Mouse (Mus musculus) erythroblast, adult 5-6 weeks (primary cell): ENCODE measurements around the gene Slc17a7. TPM values are rescaled to one million over a fixed set of nuclear protein-coding genes. Genes with fewer than 3 reads are reported as not detected.
A peak's percentile ranks its signal among the peaks of the same experiment; 100 is the strongest.
"Not testable (repeated sequence)": the region's sequence is repeated elsewhere in the genome, so short reads cannot be mapped to it uniquely, and the experiment has no call there.

Source experiments
- ATAC-seq: replicated peaks from 2 replicates; pipeline ENCODE4 v1.8.0; 2016; ENCODE audit warnings: moderate number of reproducible peaks, mild to moderate bottlenecking, moderate TSS enrichment, inconsistent platforms; ENCODE audit not compliant: poor library complexity, low FRiP score, severe bottlenecking
- total RNA-seq, 2 experiments: library from RNA; stranded (forward) in 1 of 2; stranded (reverse) in 1 of 2; fragments of 150-400 nt in 1 of 2; fragments of 200-764, 138-1000 nt in 1 of 2; gene quantifications; 2 replicates each; pipeline versions ENCODE4 v1.2.3 to v1.2.4; 2015 to 2017; ENCODE audit warnings: low replicate concordance in 2 of 2

Slc17a7 gene
- total RNA-seq, 2 experiments from 2014 or later = not detected

DNA sequence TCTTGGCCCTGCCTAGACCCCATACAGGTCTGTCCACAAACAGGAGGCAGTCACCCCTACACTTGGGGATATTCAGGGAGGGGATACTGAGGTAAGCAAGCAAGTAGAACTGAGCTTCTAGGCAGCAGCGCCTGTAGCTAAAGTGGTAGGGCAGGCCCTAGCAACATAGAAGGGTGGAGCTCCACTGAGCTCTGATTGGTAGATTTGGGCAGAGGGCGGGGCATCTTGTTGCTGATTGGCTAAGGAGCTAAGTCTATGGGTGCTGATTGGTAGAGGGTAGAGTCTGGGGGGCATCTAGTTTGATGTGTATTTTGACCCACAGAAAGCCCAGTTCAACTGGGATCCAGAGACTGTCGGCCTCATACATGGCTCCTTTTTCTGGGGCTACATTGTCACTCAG, 5.7 kb downstream of the Slc17a7 start:
- ATAC-seq = 0 out of 2 replicates have a peak, but pooled peaks have one; percentile 38

GRCm38 (mm10) chr7:45172974-45173373, 9.2 kb downstream of the Slc17a7 start:
- ATAC-seq = 0 out of 2 replicates have a peak, but pooled peaks have one; percentile 52

DNA sequence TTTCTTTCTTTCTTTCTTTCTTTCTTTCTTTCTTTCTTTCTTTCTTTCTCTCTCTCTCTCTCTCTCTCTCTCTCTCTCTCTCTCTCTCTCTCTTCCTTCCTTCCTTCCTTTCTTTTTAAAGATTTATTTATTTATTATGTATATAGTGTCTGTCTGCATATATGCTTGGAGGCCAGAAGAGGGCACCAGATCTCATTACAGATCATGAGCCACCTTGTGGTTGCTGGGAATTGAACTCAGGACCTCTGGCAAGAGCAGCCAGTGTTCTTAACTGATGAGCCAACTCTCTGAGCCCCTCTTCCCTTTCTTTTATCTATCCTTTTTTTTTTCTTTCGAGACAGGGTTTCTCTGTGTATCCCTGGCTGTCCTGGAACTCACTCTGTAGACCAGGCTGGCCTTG, 10.0 kb downstream of the Slc17a7 start:
- not testable (repeated sequence) for ATAC-seq

- no peak for ATAC-seq
Observed at GRCm38 (mm10) chr7:45174567-45175280, 11.0 kb downstream of the Slc17a7 start.

GRCm38 (mm10) chr7:45175398-45175797, 11.6 kb downstream of the Slc17a7 start:
- no peak for ATAC-seq

- ATAC-seq = no peak
Observed at GRCm38 (mm10) chr7:45175929-45176328, 12.2 kb downstream of the Slc17a7 start.

- ATAC-seq = no peak
Observed at GRCm38 (mm10) chr7:45176356-45176755, 12.6 kb downstream of the Slc17a7 start.

DNA sequence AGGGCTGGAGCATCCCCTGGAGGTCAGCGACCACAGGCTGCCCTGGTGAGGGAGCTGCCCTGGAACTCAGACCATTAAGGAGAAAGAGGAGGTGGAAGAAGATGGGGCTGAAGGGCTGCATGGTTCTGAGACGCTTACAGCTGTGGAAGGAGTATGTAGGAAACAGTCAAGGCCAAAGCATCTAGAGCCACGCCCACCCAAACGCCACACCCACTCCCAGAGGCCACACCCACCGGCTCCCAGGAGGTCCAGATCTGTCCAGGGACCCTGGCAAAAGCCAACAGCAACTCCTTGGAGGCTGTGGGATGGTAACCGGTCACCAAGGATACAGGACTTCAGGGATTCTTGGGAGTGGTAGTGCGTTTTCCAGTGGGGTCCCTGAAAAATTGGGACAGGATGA, 14.8 kb downstream of the Slc17a7 start:
- no peak for ATAC-seq

DNA sequence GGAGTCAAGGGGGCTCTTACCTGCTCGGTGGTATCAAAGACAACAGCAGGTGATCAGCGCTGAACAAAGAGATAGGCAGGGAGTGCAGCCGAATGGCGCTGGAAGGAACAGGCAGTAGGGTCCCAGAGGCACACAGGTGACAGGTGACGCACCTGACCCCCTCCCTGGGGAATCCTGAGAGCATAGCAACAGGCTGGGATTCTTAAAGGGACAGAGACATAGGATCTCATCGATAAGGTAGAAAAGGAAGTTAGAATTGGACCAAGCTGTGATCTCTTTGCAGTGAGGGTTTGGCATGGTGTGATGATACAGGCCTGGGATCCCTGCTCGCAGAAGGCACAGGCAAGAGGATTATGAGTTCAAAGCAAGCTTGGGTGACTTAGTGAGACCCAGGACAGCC, 15.7 kb downstream of the Slc17a7 start, which contains the start of gene Gfy:
TSS of gene Gfy (minus strand) at position 101 of the 400 bp plus-strand sequence.
- ATAC-seq = no peak

DNA sequence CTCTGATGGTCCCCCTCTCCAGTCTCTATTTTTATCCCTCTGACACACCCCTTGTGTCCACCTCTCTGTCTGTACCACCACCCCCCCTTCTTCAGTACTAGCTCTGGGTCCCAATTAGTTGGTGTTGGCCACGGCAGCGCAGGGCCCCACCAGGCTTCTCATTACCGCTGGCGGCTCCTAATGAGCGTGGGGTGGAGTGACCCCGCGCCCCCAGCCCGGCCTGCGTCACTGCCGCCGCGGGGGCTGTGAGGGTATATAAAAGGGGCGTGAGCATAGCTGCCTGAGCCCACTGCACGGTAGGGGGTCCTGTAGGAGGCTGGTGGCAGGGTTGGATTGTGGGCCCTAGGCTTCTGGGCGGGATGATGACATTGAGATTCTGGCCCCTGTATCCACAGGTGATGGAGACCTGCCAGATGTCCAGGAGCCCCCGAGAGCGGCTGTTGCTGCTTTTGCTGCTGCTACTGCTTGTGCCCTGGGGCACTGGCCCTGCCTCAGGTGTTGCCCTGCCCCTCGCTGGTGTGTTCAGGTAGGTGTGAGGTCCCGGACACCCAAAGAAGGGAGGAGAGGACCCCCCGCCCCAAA, 17.2 kb downstream of the Slc17a7 start, which contains the start of gene Pth2:
TSS of gene Pth2 (plus strand) at position 100 of the 582 bp plus-strand sequence.
- ATAC-seq = no peak

DNA sequence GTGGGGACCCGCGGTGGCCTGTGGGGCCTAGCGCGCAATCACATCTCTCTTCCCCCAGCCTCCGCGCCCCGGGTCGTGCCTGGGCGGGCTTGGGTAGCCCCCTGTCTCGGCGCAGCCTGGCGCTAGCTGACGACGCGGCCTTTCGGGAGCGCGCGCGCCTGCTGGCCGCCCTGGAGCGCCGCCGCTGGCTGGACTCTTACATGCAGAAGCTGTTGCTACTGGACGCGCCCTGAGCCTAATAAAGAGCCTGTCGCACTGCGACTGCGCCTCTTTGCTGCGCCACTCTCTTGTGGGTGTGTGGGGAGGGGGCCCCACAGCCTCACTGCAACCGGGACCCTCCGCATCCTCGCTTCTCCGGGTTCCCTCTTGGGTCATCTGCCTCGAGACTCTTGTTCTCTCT, 17.8 kb downstream of the Slc17a7 start:
- ATAC-seq = no peak

DNA sequence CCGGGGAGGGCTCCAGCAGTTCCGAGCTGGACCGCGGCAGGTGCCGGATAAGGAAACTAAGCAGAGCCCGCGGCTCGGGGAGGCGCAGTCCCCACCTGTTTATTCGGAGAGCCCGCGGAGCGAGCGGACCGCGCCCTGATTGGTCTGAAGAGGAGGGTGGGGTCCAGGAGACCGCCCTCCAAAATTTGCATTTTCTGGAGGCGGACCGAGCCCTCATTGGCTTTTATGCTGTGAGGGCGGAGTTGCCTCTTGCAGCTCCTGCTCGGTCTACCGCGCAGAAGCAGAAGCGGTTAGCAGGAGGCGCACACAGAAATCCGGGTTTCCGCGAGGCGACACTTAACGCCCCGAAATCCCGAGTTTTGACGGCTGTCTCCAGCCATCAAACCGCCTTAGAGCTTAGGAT, 18.5 kb downstream of the Slc17a7 start:
- peak; percentile 93 for ATAC-seq

GRCm38 (mm10) chr7:45182606-45183005, 18.9 kb downstream of the Slc17a7 start:
- ATAC-seq = peak; percentile 4; the same call in 1 of the 2 replicates

DNA sequence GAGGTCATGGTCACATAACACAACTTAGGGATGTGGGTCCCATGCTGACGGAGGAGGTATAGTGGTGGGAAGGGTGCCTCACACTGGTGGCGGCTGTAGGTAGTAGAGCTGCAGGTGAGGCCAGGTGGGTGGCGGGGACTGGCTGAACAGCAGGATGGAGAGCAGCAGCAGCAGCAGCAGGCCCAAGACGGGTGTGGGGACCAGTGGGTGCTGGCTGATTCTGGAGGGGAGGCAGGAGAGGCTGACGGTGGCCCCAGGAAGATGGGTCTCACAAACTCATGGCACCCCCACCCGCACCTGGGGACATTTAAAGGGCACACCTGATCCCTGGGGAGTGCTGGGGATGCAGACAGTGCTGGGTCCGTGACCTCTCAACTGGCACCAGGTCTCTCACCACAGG, 19.9 kb downstream of the Slc17a7 start:
- no peak for ATAC-seq

- no peak for ATAC-seq
Observed at GRCm38 (mm10) chr7:45185921-45186320, 22.2 kb downstream of the Slc17a7 start.

DNA sequence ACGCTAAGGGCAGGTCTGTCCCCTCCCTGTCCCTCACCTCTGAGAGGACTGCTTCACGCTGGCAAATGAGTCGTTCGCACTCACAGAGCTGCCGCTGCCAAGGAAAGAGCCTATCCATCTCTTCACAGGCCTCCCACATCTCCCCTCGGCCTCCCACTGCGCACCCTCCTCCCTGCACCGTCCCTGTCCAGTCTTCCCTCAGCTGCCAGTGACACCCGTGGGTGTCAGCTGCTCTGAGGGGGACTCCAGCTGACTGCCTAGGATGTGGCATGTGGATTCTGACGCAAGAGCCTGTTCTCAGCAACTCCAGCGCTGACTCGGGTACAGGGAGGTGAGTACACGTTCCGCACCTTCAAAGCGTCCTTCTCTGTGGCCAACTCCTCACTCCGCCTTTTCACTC, 25.9 kb downstream of the Slc17a7 start:
- ATAC-seq = no peak

DNA sequence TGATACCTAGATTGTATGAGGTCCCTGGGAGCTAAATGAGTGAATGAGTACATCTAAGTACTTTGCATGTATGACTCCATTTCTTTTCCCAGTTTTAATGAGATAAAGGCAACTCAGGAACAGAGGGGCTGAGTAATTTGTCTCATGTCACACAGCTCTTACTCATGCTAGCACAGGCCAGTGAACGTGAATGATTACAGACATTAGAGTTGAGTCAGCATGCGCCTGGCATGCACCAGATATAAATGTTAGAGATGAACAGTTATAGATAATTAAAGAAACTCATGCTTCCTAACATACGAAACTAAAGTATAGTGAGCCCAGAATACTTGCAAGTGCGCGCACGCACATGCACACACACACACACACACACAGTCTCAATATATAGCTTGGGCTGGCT, 26.4 kb downstream of the Slc17a7 start:
- 0 out of 2 replicates have a peak, but pooled peaks have one; percentile 47 for ATAC-seq

DNA sequence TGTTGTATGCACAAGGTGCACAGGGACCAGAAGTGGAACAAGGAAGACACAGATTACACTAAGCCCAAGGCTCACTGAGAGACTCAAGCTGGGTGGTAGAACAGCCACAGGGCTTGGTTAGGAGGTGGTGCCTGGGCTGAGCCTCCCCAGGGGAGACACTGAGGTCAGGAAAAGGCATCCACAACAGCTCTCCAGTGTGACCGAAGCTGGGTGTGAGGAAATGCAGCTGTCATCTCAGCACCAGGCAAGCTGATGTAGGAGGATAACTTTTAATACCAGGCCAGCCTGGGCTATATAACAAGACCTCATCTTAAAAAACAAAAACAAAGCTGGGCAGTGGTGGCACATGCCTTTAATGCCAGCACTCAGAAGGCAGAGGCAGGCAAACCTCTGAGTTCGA, 27.4 kb downstream of the Slc17a7 start:
- ATAC-seq = no peak

DNA sequence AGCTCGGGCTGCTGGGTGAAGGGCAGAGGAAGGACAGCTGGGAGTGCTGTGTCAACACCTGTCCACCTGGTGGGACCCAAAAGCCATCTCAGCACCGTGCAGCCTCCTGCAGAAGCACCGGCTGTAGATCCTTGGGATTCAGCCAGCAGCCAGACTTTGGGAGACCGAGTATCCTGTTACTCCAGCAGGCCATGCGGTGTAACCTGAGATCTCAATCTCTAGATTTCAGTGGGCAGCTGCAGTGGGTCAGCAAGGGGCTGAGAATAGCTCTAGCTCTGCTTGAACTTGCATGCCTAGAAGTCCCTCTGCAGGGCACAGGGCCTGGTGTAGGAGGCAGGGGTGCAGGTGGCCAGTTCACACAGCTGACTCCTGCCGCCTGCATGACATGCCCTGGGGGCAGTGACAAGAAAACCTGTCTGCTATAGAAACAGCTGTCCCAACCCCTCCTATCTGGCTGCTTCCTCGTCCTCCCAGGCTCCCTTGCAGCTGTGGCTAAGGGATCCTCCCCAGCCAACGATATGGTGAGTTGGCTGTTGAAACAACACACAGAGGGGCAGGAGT, 28.1 kb downstream of the Slc17a7 start:
- no peak for ATAC-seq

- no peak for ATAC-seq
Observed at GRCm38 (mm10) chr7:45192585-45193310, 29.0 kb downstream of the Slc17a7 start.
